Mouse (Mus musculus): ENCODE data around the gene Sh2b3.
A peak's percentile ranks its signal among the peaks of the same experiment; 100 is the strongest.

Sh2b3 gene

GRCm38 (mm10) chr5:121843138-121843905 is 5.9 kb upstream of the Sh2b3 start:
- DNase-seq (ENCODE audit: low spot score) = no peak

- DNase-seq (ENCODE audit: low spot score) = peak; percentile 81
Measured at GRCm38 (mm10) chr5:121842665-121843118, 5.2 kb upstream of the Sh2b3 start.

- DNase-seq (ENCODE audit: low spot score) = no peak
Measured at GRCm38 (mm10) chr5:121841973-121842372, 4.5 kb upstream of the Sh2b3 start.

GRCm38 (mm10) chr5:121841516-121841915 is 4.1 kb upstream of the Sh2b3 start:
- DNase-seq (ENCODE audit: low spot score) = no peak

GRCm38 (mm10) chr5:121839128-121839473 is 1.7 kb upstream of the Sh2b3 start:
- DNase-seq (ENCODE audit: low spot score) = no peak

GRCm38 (mm10) chr5:121838341-121839127 is 1.1 kb upstream of the Sh2b3 start:
- DNase-seq (ENCODE audit: low spot score) = peak; percentile 48

- DNase-seq (ENCODE audit: low spot score) = peak; percentile 91
Measured at GRCm38 (mm10) chr5:121836692-121837415, 592 bp downstream of the Sh2b3 start.

- peak; percentile 36 for DNase-seq (ENCODE audit: low spot score)
Measured at GRCm38 (mm10) chr5:121835949-121836691, 1.3 kb downstream of the Sh2b3 start.

- DNase-seq (ENCODE audit: low spot score) = no peak
Measured at GRCm38 (mm10) chr5:121834991-121835747, 2.3 kb downstream of the Sh2b3 start.

GRCm38 (mm10) chr5:121834241-121834606 is 3.2 kb downstream of the Sh2b3 start:
- DNase-seq (ENCODE audit: low spot score) = no peak

GRCm38 (mm10) chr5:121833572-121834240 is 3.7 kb downstream of the Sh2b3 start:
- DNase-seq (ENCODE audit: low spot score) = no peak

- DNase-seq (ENCODE audit: low spot score) = no peak
Measured at GRCm38 (mm10) chr5:121833159-121833558, 4.3 kb downstream of the Sh2b3 start.

- no peak for DNase-seq (ENCODE audit: low spot score)
Measured at GRCm38 (mm10) chr5:121832376-121833155, 4.9 kb downstream of the Sh2b3 start.

GRCm38 (mm10) chr5:121831002-121831601 is 6.3 kb downstream of the Sh2b3 start:
- DNase-seq (ENCODE audit: low spot score) = no peak

- DNase-seq (ENCODE audit: low spot score) = peak; percentile 43
Measured at GRCm38 (mm10) chr5:121828491-121829432, 8.7 kb downstream of the Sh2b3 start.

GRCm38 (mm10) chr5:121827876-121828275 is 9.6 kb downstream of the Sh2b3 start:
- DNase-seq (ENCODE audit: low spot score) = no peak

GRCm38 (mm10) chr5:121825606-121826005 is 11.8 kb downstream of the Sh2b3 start:
- no peak for DNase-seq (ENCODE audit: low spot score)

- no peak for DNase-seq (ENCODE audit: low spot score)
Measured at GRCm38 (mm10) chr5:121824121-121824520, 13.3 kb downstream of the Sh2b3 start.
